Mouse (Mus musculus) macrophage (primary cell): ENCODE measurements around the gene 4931409K22Rik. TPM values are rescaled to one million over a fixed set of nuclear protein-coding genes. Genes with fewer than 3 reads are reported as not detected.

ENCODE experiments used
- H3K27ac ChIP-seq: fragments of 350-480 bp; formaldehyde crosslinking; 2 replicates; pipeline ENCODE4 v1.9.0; 2021
- H3K36me3 ChIP-seq: fragments of 350-480 bp; formaldehyde crosslinking; 2 replicates; pipeline ENCODE4 v1.9.0; 2021; ENCODE audit errors: inconsistent target
- H3K4me3 ChIP-seq: fragments of 350-480 bp; formaldehyde crosslinking; 2 replicates; pipeline ENCODE4 v1.9.0; 2021; ENCODE audit errors: inconsistent target
- H3K79me2 ChIP-seq: fragments of 350-480 bp; formaldehyde crosslinking; 2 replicates; pipeline ENCODE4 v1.9.0; 2021; ENCODE audit errors: inconsistent target
- WGBS: methylation state at CpG from one replicate; pipeline ENCODE4 v1.1.7; 2026; ENCODE audit warnings: inconsistent platforms; ENCODE audit not compliant: missing documents; 5-methylcytosine and 5-hydroxymethylcytosine counted together
- polyA plus RNA-seq: library from polyadenylated mRNA; stranded (reverse); fragments of 250-400 nt; gene quantifications from 3 replicates; pipeline ENCODE4 v1.2.4, GENCODE M21; 2018; ENCODE audit warnings: inconsistent platforms

The 4931409K22Rik gene
- polyA plus RNA-seq, 1 experiment from 2014 or later = not detected

DNA sequence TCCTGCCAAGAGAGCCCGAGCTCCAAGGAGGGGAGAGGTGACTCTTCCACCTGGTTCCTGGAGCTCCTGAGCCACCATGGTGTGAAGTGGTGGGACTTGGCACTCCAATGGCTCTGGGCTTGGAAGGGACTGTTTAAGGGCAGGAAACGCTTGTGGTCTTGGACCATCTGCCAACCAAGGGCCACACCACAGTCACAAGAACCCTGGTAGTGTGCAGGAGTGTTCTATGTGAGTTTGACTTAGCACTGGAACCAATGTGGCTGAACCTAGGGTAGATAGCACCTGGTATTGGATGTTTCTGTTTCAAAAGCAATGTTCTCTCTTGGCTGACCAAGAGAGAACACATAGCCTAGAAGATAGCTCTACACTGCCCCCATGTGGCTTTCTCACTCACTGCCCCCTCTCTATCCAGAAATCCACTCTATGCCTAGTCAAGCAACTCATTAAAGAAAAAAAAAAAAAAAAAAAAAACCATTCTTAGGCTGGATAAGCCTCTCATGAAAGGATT lies 40.7 kb upstream of the 4931409K22Rik start:
- Histone ChIP-seq H3K36me3 (no peaks in the 10 kb centered on the region), H3K79me2 (no peaks in the 10 kb centered on the region), H3K4me3 (peak overlapping the region; percentile 31), H3K27ac (no peak overlapping the region)
- 0% methylated on average over 2 of the region's 2 CpGs for WGBS

DNA sequence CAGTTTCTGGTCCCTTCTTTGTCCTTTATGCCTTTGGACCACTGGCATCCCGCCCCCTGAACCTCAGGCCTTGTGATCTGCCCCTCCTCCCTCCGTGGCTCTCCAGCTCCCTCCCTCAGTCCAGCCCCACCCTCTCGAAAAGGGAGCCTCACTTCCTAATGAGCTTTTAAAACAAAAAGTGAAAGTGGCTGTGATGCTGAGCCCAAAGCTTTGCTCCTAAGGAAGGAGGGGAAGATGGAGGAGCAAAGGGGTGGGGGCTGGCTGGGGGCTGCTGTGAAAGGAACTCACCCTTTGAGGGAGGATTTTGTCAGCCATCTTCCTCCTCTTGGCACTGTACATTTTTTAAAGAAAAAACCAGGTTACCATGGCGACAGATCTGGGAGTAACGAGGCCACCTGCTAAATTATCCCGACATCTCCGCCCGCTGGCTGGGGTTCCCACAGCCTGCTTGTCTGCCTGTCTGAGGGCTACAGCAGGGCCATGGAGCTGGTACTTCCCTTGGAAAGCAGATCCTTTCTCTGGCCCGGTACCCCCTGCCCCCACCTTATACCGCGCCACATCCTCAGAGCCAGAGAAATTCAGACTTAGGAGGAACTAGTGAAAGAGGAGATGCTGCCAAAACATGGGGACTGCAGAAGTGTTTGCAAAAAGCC lies 40.0 kb upstream of the 4931409K22Rik start:
- no peaks in the 10 kb centered on the region for H3K36me3 ChIP-seq
- H3K27ac ChIP-seq = no peak overlapping the region
- no peaks in the 10 kb centered on the region for H3K79me2 ChIP-seq
- peak overlapping the region; percentile 31 for H3K4me3 ChIP-seq
- WGBS = 8% methylated on average over 11 of the region's 11 CpGs

DNA sequence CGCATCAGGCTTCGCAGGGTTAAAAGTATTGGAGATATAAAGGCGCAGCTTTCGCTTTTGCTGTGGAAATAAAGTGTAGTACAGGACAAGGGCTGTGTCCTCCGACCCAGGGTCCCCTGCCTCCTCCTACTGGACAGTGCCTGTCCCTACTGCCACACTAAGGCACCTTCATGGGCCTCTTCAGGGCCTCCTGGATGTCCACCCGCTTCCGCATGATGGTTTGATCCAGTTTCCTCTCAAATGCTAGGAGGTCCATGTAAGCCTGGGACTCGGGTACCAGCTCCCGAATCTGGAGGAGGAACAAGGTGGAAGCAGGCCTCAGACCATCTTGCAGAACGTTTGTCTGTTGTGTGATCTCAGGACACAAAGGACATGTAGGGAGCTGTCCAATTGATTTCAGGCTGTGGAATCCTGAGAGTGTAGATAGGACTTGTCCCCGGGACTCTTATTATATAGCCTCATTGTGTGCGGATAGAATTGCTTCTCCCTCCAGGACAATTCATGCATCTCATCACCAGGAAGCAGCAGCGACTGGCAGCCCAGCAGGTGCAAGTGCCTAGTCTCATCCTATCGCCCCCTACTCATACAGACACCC lies 39.3 kb upstream of the 4931409K22Rik start:
- 91% methylated on average over 14 of the region's 14 CpGs for WGBS
- Histone ChIP-seq H3K79me2 (no peaks in the 10 kb centered on the region), H3K36me3 (no peaks in the 10 kb centered on the region), H3K27ac (no peak overlapping the region), H3K4me3 (no peak overlapping the region)

DNA sequence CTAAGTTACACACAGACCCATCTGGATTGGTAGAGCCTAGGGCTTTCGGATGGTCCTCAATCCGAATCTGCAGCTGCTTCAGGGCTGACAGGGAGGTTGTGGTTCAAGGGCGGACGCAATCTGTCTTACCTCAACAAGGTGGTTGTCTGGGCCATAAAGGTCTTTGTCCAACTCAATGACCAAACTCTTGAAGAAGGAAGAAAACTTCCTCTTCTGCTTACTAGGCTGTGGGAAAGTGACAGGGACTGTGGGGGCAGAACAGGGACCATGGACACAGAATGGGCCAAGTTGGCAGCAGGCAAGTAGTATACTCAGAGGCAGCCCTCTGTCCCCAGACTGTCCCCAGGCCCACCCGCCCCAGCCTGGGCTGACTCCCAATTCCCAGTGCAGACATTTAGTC lies 38.7 kb upstream of the 4931409K22Rik start:
- Histone ChIP-seq H3K36me3 (no peaks in the 10 kb centered on the region), H3K79me2 (no peaks in the 10 kb centered on the region), H3K27ac (no peak overlapping the region), H3K4me3 (no peak overlapping the region)
- 90% methylated on average over 4 of the region's 5 CpGs for WGBS

DNA sequence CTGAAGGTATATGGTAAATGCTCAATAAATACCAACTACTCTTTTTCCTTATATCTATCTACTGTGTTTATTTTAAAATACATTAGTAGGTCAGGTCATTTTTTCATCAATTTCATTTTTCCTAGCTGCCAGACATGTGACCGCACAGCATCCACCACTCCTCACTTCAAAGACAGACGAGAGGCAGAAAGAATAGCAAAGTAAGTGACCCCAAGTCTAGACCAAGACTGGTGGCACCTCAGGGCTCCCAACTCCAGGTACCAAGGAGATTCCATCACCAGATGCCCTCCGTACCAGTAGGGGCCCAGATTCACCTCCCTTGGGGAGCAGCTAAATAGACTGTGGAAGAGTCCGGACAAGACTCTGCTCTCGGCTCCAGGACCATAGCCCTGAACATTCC lies 37.7 kb upstream of the 4931409K22Rik start:
- WGBS = 88% methylated on average over 4 of the region's 5 CpGs
- peaks cover 1% of the 10 kb centered on the region; the same call in 1 of the 2 replicates for H3K79me2 ChIP-seq
- H3K4me3 ChIP-seq = no peak overlapping the region
- H3K27ac ChIP-seq = no peak overlapping the region
- H3K36me3 ChIP-seq = peaks cover 6% of the 10 kb centered on the region; the same call in 1 of the 2 replicates

DNA sequence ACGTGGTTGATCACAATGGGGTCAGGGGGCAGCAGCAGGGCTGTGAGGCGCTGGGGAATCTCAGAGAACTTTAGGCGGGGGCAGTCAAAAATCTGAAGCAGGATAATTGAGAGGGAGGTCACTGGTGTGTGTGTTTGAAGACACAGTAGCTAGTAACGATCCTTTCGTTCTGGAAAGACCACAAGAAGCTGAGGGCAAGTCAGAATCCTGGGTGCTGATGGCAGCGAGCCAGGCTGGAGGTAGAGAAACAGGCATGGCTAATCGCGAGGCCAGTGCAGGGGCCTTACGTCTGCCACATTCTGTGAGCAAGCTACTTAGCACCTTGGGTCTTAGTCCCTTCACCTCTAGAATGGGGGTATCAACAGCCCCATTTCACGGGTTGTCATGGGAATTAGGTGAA lies 37.3 kb upstream of the 4931409K22Rik start:
- peaks cover 10% of the 10 kb centered on the region; the same call in 1 of the 2 replicates for H3K36me3 ChIP-seq
- no peak overlapping the region for H3K4me3 ChIP-seq
- 89% methylated on average over 10 of the region's 10 CpGs for WGBS
- H3K27ac ChIP-seq = no peak overlapping the region
- peaks cover 6% of the 10 kb centered on the region for H3K79me2 ChIP-seq

DNA sequence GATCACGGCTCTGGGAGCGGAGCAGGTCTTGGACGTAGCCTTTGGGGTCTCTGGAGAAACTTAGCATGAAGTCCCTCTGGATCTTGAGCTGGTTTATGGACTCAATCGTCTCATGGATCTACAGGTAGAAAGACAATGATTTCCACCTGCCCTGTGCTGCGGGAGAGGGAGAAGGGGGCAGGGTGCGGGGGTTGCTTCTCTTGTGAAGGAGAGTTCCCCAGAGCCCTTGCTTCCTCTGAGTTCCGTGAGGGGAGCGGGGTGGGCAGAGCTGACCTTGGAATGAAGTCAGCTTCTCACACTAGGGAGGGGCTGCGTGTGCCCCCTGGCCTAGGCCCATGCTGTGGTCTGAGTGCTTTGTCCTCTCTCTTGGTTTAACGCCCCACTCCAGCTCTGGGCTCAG lies 36.6 kb upstream of the 4931409K22Rik start:
- H3K36me3 ChIP-seq = peaks cover 14% of the 10 kb centered on the region; the same call in 1 of the 2 replicates
- no peak overlapping the region for H3K4me3 ChIP-seq
- WGBS = 86% methylated on average over 10 of the region's 10 CpGs
- peaks cover 12% of the 10 kb centered on the region for H3K79me2 ChIP-seq
- no peak overlapping the region for H3K27ac ChIP-seq

DNA sequence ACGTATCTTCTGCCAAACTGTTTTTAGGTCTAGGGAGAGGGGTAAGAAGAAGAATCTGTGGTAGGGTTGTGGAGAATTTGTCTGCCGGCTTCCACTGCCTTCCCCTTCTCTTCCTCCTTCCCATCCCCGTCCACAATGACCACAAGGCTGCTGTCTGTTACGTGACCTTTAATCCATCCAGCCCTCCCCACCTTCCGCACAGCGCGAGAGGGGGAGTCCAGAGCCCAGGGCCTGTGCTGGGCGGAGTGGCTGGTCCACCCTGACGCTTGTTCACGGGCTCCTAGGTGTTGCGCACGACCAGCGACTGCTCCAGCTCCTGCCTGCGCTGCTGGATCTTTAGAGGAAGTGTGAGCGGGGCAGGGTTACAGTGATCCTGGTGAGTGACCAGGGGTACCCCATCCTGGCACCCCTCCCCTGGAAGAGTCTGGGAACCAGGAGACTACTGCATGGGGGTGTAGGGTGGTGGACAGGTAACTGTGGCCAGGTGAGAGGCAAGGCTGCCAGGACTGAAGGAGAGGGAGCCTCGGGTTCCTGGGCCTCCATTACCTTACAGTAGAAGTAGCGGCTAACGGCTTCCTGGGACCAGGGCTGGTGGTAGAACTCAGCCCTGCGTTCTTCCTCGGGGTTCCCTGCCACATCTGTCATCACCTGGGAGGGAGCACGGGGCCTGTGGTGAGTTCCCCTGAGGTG lies 36.0 kb upstream of the 4931409K22Rik start:
- Histone ChIP-seq H3K27ac (no peak overlapping the region), H3K4me3 (no peak overlapping the region), H3K79me2 (peaks cover 19% of the 10 kb centered on the region), H3K36me3 (peaks cover 14% of the 10 kb centered on the region; the same call in 1 of the 2 replicates)
- 33% methylated on average over 21 of the region's 21 CpGs for WGBS

DNA sequence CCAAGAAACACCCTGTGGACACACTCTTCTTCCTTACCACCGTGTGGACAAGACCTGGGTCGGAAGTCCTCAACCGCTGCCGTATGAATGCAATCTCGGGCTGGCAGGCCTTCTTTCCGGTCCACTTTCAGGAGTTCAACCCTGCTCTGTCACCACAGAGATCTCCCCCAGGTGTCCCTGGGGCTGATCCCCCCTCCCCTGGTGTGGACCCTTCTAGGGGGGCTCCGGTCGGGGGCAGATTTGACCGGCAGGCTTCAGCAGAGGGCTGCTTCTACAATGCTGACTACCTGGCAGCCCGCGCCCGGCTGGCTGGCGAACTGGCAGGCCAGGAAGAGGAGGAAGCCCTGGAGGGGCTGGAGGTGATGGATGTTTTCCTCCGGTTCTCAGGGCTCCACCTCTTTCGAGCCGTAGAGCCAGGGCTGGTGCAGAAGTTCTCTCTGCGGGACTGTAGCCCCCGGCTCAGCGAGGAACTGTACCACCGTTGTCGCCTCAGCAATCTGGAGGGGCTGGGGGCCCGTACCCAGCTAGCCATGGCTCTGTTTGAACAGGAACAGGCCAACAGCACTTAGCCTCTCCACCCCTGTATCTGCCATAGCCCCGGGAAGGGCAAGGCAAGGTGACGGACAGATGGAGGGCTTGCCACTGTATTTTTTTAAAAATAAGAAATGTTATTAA lies 35.3 kb upstream of the 4931409K22Rik start:
- Histone ChIP-seq H3K27ac (no peak overlapping the region), H3K4me3 (no peak overlapping the region), H3K79me2 (peaks cover 25% of the 10 kb centered on the region), H3K36me3 (peaks cover 14% of the 10 kb centered on the region; the same call in 1 of the 2 replicates)
- WGBS = 18% methylated on average over 23 of the region's 24 CpGs

DNA sequence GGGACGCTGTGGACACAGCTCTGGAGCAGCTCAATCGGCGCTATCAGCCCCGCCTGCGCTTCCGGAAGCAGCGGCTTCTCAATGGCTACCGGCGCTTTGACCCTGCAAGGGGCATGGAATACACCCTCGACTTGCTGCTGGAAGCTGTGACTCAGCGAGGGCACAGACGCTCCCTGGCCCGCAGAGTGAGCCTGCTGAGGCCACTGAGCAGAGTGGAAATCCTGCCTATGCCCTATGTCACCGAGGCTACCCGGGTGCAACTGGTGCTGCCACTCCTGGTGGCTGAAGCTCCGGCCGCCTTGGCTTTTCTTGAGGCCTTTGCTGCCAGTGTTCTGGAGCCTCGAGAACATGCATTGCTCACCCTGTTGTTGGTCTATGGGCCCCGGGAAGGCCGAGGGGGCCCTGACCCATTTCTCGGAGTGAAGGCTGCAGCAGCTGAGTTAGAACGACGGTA lies 34.7 kb upstream of the 4931409K22Rik start:
- Histone ChIP-seq H3K27ac (no peak overlapping the region), H3K36me3 (peaks cover 14% of the 10 kb centered on the region; the same call in 1 of the 2 replicates), H3K4me3 (no peak overlapping the region)

DNA sequence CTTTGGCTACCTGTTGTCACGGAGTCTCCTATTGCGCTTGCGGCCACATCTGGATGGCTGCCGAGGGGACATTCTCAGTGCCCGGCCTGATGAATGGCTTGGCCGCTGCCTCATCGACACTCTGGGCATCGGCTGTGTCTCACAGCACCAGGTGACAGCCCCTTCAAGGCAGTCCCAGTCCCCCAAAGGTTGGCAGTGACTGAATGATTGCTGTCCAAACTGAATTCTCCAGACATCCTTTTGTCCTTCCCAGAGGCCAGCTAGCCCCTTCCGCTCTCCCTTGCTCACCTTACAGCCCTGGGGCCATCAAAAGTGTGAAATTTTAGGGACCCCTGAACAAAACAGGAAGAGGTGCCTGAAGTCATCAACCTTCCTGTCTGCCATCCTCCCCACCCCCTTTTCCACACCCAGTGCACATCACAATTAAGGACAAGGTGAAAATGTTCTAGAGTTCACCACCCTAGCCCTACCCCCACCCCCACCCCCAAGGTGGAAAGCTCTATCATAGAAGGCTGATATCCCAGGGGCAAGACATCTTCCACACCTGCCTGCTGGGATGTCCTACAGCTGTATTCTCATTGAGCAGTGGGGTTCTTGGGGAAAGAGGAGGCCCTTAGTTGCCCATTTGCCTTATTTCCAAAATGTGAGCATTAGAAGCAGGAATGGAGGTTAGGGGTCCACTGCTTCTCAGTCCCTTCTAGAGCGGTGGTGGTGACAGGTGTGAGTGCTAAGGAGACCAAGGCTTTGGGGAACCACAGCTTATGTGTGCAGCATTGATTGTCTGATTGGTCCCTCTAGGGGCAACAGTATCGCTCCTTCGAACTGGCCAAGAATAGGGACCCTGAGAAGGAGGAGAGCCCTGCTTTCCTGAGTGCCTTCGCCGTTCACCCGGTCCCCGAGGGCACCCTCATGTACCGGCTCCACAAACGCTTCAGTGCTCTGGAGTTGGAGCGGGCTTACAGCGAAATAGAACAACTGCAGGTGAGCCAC lies 33.2 kb upstream of the 4931409K22Rik start:
- H3K36me3 ChIP-seq = peaks cover 14% of the 10 kb centered on the region; the same call in 1 of the 2 replicates
- H3K27ac ChIP-seq = no peak overlapping the region
- peaks cover 28% of the 10 kb centered on the region for H3K79me2 ChIP-seq
- H3K4me3 ChIP-seq = no peak overlapping the region
- WGBS = 96% methylated on average over 18 of the region's 20 CpGs

More for the DNA sequence above, 34.7 kb upstream of the 4931409K22Rik start:
- 15% methylated on average over 23 of the region's 23 CpGs for WGBS
- H3K79me2 ChIP-seq = peaks cover 28% of the 10 kb centered on the region

DNA sequence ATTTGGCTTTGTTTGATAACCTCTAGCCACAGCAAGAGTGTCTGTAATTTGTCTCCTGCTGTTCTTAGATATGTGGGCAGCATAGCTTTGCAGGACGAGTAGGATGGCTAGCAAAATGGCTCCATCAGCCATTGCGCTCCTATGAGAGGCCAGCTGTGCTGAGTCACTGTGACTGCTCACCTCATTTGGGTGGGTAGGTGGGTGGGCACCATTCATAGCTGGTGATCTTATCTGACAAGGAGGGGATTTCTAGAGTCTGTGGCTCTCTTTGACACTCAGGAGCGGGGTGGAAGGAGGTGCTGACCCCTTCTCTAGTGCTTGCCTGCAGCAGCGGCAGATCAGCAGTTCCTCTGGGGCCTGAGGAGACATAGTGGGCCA lies 30.6 kb upstream of the 4931409K22Rik start:
- H3K4me3 ChIP-seq = peak overlapping the region; percentile 95
- peaks cover 14% of the 10 kb centered on the region; the same call in 1 of the 2 replicates for H3K36me3 ChIP-seq
- H3K27ac ChIP-seq = peak overlapping the region; percentile 74
- H3K79me2 ChIP-seq = peaks cover 28% of the 10 kb centered on the region
- WGBS = 2% methylated on average over 4 of the region's 4 CpGs

DNA sequence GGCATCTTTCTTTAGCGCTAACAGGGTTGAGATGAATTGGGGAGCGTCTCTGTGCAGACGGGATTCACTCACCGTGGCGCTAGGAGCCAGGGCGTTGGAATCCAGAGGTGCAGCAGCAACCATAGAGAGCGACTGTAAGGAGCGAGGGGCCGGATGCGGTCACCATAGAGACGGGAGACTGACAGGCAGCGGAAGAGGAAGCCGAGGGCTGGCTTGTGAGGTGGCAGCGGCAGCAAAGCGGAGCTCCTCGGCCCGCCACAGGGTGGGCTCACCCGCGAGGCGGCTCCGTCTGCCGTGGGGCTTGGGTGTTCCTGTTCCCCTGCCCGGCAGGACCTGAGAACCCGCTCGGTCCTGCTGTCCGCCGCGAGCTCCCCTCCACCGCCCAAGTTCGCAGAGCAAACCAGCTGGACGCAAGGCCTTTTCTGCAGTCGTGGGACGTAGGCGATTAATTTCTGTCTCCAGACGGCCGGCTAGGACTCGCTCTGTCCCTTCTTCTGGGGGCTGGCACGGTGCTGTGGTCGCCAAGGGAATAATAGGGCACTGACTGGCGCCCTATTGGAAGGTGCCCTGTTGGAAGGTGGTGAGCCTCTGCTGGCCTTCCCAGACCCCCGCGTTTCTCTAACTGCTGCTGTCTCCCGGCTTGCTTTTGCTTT lies 30.1 kb upstream of the 4931409K22Rik start, which contains the start of gene Chpf2:
TSS of gene Chpf2 (plus strand) at position 195 of the 653 bp plus-strand sequence.
- H3K4me3 ChIP-seq = peak within 1 kb of the TSS; percentile 95
- peaks cover 28% of the 10 kb centered on the region for H3K79me2 ChIP-seq
- 2% methylated on average over 43 of the region's 43 CpGs for WGBS
- peak within 1 kb of the TSS; percentile 74 for H3K27ac ChIP-seq
- H3K36me3 ChIP-seq = peaks cover 14% of the 10 kb centered on the region; the same call in 1 of the 2 replicates
